Mouse (Mus musculus) spleen, adult 2 months (tissue): ENCODE results near the gene Inava.

Experiments used
- CTCF ChIP-seq: fragments of 200-500 bp; IDR thresholded peaks from 2 replicates; pipeline ENCODE4 v1.5.1; 2011; ENCODE audit warnings: mild to moderate bottlenecking, inconsistent platforms; ENCODE audit not compliant: insufficient read depth, insufficient read length, insufficient replicate concordance; ENCODE audit errors: extremely low read depth
- POLR2A ChIP-seq: fragments of 200-500 bp; IDR thresholded peaks from 2 replicates; pipeline ENCODE4 v1.6.1; 2011; ENCODE audit warnings: low read depth, low read length, inconsistent platforms

DNA sequence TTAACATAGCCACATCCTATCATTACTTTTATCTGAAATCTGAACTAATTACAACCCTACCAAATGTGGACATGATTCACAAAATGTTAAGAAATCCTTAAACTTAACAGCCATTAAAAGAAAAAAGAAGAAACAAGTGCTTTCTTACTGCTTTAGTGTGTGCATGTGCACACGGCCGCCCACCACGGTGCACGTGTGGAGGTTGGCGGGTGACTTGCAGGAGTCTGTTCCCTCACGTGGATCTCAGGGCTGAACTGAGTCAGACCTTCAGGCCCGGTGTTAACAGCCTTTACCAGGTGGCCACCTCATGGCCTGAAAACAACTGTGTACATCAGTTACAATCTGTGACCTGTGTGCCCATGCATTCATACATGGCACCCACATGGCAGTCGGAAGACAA, 43.3 kb upstream of the Inava start:
- TF ChIP-seq CTCF (no peak), POLR2A (no peak)
